Mouse (Mus musculus) olfactory bulb, adult 2 months (tissue): ENCODE results near the gene Krba1. TPM values are rescaled to one million over a fixed set of nuclear protein-coding genes. Genes with fewer than 3 reads are reported as not detected.

Experiments used
- H3K27ac ChIP-seq: fragments of 200-500 bp; 2 replicates; pipeline ENCODE4 v1.5.1; 2012; ENCODE audit warnings: low read depth, low read length; ENCODE audit not compliant: insufficient read depth
- H3K4me1 ChIP-seq: fragments of 200-500 bp; 2 replicates; pipeline ENCODE4 v1.6.1; 2012; ENCODE audit warnings: low read length; ENCODE audit not compliant: control insufficient read depth, insufficient read depth
- H3K4me3 ChIP-seq: fragments of 200-500 bp; 2 replicates; pipeline ENCODE4 v1.5.1; 2012; ENCODE audit warnings: mild to moderate bottlenecking, low read depth, low read length, moderate library complexity; ENCODE audit not compliant: insufficient read depth
- CTCF ChIP-seq: fragments of 200-500 bp; IDR thresholded peaks from 2 replicates; pipeline ENCODE4 v1.5.1; 2012; ENCODE audit warnings: low read depth, mild to moderate bottlenecking, low read length, moderate library complexity; ENCODE audit not compliant: insufficient read depth
- POLR2A ChIP-seq: fragments of 200-500 bp; IDR thresholded peaks from 2 replicates; pipeline ENCODE4 v1.6.1; 2012; ENCODE audit warnings: mild to moderate bottlenecking, low read depth, low read length, moderate library complexity; ENCODE audit not compliant: insufficient read depth
- WGBS: fragments of 180-500 bp; shearing (Covaris S2); methylation state at CpG from one replicate; pipeline ENCODE4 v1.1.7; 2018; 5-methylcytosine and 5-hydroxymethylcytosine counted together
- polyA plus RNA-seq: library from polyadenylated mRNA; stranded (reverse); fragments of >200 nt; gene quantifications from 2 replicates; pipeline ENCODE4 v1.2.4, GENCODE M21; 2012; ENCODE audit warnings: low replicate concordance; ENCODE audit not compliant: missing spikeins, insufficient read depth, insufficient read length

The Krba1 gene
- polyA plus RNA-seq, 1 experiment = not detected

DNA sequence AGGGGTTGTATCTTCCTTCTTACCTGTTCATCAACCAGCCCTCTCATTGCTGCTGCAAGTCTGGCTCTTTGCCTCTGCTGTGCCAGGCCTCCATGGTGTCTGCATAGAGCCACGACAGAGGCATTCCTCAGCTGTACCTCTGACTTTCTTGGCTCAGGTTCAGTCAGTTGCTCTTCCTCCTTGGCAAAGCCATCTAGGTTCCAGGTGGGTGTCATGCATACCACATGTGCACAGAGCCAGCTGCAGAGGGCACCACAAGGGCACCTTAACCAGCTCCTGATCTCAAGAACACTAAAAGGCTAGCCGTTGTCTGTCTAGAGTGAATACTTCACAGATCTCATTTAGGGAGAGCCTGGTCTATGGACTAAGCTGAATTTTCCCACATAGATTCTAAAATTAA lies 21.1 kb downstream of the Krba1 start:
- Histone ChIP-seq H3K4me1 (peaks cover 4% of the 10 kb centered on the region), H3K27ac (no peak overlapping the region), H3K4me3 (no peak overlapping the region)
- TF ChIP-seq POLR2A = no peak
- no peak for TF ChIP-seq CTCF
- 71% methylated on average over 2 of the region's 2 CpGs for WGBS

DNA sequence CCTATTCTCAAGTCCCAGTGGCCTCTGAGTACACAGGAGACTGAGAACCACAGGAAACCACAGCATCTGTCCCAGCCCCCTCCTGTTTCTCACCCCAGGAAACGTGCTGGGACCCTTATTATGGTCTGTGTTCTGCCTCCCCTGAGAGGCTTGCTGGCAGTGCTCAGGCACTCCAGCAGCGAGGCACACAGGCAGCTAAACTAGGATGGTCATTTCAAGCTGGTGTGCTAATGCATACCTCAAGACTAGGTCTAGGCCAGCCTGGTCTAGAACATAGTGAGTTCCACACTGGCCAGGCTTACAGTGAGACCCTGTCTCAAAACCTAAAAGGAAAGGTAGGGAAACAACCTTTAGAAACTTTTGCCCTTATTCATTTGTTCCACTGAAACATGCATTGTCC lies 25.3 kb downstream of the Krba1 start:
- 11% methylated on average over 2 of the region's 2 CpGs for WGBS
- no peak overlapping the region for H3K27ac ChIP-seq
- peaks cover 4% of the 10 kb centered on the region for H3K4me1 ChIP-seq
- no peak overlapping the region for H3K4me3 ChIP-seq
- TF ChIP-seq CTCF (no peak), POLR2A (no peak)

DNA sequence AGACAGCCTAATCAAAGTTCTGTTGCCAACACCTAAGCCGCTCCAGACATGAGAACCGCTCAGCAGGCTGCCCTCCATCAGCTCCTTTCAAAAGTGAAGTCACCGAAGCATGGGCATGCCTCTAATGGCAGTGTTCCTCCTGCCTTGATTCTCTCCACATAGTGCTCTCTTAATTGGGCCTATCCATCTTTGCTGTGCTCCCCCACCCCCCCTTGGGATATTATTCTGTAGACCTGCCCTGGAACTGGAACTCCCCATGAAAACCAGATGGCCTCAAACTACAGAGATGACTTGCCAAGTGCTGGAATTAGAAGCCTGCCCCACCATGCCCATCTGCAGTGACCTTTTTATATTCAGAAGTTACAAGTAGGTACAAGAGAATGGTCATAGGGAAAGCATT lies 27.9 kb downstream of the Krba1 start:
- TF ChIP-seq CTCF = no peak
- no peak for TF ChIP-seq POLR2A
- WGBS = 66% methylated on average over 3 of the region's 3 CpGs
- Histone ChIP-seq H3K4me1 (peaks cover 4% of the 10 kb centered on the region), H3K27ac (no peak overlapping the region), H3K4me3 (no peak overlapping the region)

DNA sequence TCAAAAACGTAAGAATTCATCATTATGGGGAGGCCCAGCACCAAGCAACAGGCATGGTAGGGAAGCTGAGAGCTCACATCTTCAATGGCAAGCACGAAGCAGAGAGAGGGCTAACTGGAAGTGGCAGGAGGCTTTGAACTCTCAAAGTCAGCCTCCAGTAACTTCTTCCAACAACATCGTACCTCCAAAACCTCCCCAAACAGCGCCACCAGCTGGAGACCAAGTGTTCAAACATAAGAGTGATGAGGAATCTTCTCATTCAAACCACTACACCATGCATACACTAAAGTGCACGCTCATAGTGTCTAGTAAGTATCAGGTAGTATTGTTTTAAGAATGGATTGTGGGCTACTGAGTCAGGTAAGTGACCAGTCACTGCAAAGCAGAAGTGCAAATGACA lies 28.7 kb downstream of the Krba1 start:
- 74% methylated on average over 5 of the region's 5 CpGs for WGBS
- no peak overlapping the region for H3K4me3 ChIP-seq
- H3K4me1 ChIP-seq = peaks cover 4% of the 10 kb centered on the region
- TF ChIP-seq POLR2A = no peak
- no peak for TF ChIP-seq CTCF
- H3K27ac ChIP-seq = no peak overlapping the region

DNA sequence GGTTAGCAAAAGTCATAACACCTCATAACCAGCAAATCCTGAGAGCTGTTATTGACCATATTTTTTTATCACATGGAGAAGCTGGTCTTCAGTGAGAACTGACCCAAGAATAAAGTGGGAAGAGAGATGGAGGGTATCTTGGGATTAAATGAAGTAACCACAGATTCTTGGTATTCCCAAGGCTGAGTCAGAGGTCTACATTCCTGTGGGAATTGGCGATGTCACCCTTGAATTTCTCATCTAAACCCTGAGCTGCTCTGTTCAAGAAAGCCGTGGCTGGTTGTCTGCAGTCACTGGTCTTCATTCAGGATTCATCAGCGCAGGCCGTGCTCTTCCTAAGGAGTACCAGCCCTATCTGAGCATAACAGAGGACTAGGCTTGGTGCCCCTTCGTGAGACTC lies 31.6 kb downstream of the Krba1 start:
- Histone ChIP-seq H3K4me1 (no peaks in the 10 kb centered on the region), H3K4me3 (no peak overlapping the region), H3K27ac (no peak overlapping the region)
- TF ChIP-seq CTCF (no peak), POLR2A (no peak)
- WGBS = 79% methylated on average over 5 of the region's 5 CpGs

DNA sequence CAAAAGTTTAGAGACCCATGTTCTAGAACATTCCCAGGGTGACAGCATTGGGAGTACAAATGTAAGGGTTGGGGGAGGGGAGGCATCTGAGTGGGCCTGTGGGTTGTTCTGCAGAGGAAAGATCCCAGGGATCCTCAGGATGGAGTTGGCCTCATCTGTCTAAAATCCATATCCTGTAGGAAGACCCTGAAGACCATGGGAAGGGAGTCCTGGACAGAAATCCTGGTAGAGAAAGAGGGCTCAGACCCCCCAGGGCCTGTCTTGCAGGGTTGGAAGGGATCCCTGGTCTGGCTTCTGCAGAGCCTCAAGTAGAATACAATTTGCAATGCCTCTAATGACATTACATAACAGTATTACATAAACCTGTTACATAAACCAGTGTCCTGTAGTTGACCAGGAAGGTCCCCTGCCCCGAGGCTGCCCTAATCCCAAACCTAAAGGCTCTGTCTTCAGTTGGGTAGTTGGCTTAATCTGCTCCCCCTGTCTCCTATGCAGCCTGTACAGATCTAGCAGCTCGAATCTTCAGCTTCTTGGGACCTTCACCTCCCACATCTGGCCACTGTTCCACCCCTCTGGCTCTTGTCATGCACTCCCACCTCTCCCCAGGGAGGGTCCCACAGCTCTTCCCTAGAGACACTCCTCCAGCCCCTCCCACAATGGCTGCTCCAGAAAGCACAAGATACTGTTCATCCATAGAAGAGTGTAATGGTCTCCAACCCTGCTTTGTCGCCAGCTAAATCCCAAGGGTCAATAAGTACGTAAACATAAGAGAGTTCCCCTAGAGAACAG lies 33.6 kb downstream of the Krba1 start:
- H3K27ac ChIP-seq = no peak overlapping the region
- no peaks in the 10 kb centered on the region for H3K4me1 ChIP-seq
- H3K4me3 ChIP-seq = no peak overlapping the region
- WGBS = 75% methylated on average over 4 of the region's 4 CpGs
- TF ChIP-seq CTCF (no peak), POLR2A (no peak)

DNA sequence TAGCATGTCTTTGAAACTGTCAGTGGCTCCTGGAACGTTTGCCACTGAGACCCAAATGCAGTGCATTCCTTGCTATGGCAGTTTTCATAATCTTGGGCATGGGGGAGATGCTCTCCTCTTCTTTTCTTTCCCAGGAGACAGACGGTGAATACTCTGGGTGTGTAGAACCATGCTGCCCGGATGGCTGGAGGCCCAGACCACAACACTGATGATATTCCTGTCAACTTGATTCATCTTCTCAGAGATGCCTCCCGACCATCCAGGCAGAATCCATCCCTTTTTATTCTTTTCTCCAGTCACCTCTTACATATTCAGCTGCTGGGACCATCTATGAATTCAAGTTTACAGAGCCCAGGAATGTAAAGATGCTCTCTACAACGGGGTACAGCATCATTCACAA lies 35.4 kb downstream of the Krba1 start:
- TF ChIP-seq POLR2A (no peak), CTCF (no peak)
- no peak overlapping the region for H3K4me3 ChIP-seq
- H3K4me1 ChIP-seq = peaks cover 4% of the 10 kb centered on the region
- WGBS = 76% methylated on average over 5 of the region's 5 CpGs
- no peak overlapping the region for H3K27ac ChIP-seq

DNA sequence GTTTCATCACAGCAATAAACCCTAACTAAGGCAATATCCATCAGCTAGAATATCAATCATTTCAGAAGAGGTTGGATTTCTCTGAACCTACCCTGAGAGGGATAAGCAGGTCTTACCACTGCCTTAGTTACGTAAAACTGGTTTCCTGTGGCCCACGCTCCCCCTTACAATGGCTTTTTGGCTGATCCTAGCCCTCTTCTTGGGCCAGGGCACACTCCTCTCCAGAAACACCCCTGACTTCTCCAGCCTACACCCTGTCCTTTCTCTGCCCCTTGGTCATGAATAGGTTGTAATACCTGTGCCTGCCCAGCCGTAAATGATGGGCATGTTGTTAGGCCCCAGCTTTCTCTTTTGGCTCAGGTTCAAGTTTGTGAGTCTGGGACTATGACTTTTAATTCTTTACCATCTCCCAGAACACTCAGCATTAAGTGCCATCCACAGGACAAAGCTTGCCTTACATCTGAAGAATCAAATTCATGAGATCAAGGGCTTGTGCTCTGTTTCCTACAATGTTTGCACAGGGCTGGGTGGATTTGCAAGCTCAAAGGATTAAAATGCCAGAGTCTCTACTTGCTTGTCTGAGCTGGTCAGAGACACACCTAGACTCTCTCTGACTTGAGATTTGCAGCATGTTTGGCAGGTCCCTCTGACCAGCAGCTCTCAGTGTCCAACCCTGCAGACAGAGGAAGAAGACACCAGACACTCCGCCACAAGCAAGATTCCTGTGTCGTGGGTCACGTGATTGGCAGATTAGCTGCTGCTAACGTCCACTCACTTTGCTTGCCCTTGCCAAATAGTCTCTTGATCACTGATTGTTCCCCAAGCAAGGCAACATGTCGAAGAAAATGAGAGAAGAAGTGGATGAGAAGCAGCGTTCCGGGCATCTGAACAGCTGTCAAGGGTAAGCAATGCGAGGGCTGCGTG lies 37.8 kb downstream of the Krba1 start:
- Histone ChIP-seq H3K27ac (no peak overlapping the region), H3K4me3 (no peak overlapping the region), H3K4me1 (peaks cover 14% of the 10 kb centered on the region)
- no peak for TF ChIP-seq CTCF
- no peak for TF ChIP-seq POLR2A
- 69% methylated on average over 12 of the region's 12 CpGs for WGBS

DNA sequence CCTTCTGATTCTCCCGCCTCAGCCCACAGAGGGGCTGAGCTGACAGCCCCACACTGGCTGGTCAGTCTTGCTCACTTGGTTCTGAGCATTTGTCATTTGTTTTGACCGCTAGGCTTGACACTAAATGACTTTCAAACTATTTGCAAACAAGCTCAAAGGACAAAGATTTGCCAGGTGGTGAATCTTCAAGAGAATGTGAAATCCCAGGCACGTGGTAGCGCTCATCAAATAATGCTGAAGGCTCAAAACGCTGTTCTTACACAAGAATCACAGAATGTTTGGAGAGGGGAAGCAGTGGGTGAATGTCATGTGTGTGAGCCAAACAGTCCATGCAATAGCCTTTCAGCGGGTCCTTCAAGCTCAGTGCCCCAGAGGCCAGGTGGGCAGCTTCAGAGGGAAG lies 39.3 kb downstream of the Krba1 start:
- Histone ChIP-seq H3K27ac (no peak overlapping the region), H3K4me1 (peaks cover 21% of the 10 kb centered on the region), H3K4me3 (no peak overlapping the region)
- WGBS = 66% methylated on average over 6 of the region's 6 CpGs
- TF ChIP-seq POLR2A (no peak), CTCF (no peak)
